Mouse (Mus musculus) spleen, adult 12 weeks (tissue): ENCODE measurements at regions not wholly inside any gene's neighbourhood (a gene's known extent, or its start where the extent isn't known, plus 50 kb on each side); places are given as distances from the start of the nearest gene placed in this dataset.

ENCODE experiments used
- DNase-seq: peaks from one replicate; pipeline ENCODE4 v3.0.0; 2022; ENCODE audit warnings: low spot score

- no peak for DNase-seq
Observed at GRCm38 (mm10) chr11:52631579-52631978, 132.9 kb upstream of the Fstl4 start.

DNA sequence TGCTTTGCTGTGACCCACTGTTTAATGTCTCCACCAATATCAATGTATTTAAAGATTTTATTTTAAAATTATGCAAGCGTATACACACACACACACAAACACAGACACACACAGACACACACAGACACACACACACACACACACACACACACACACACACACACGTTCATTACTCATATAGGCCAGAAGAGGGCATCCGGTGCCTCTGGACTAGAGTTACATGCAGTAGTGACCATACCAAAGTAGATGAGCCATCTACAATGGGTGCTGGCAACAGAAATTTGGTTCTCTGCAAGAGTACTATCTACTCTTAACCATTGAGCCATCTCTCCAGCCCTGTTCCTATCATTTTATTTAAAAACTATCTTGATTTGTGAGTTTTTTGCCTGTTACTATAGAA, 130.2 kb upstream of the Fstl4 start:
- DNase-seq = no peak

- no peak for DNase-seq
Observed at GRCm38 (mm10) chr11:52635716-52636389, 128.6 kb upstream of the Fstl4 start.

DNA sequence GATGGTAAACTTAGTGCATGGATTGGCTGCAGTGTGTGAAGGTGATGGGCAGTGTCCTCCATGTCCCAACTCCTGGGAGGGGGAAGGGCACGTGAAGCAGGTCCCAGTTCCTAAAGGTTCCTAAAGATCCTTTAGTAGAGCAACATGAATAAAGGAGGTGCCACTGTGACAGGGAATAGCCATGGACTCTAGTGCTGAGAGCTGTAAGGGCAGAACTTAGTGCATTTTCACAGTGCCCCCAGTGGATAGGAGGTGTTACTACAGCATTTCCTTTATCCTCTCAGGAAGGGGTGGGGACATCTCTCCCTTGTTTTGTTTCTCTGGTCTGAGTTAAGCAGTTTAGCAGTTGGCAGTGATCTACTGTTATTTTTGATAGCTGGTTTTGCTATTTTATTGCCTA, 125.5 kb upstream of the Fstl4 start:
- no peak for DNase-seq

GRCm38 (mm10) chr11:52641725-52642338, 122.6 kb upstream of the Fstl4 start:
- DNase-seq = no peak

DNA sequence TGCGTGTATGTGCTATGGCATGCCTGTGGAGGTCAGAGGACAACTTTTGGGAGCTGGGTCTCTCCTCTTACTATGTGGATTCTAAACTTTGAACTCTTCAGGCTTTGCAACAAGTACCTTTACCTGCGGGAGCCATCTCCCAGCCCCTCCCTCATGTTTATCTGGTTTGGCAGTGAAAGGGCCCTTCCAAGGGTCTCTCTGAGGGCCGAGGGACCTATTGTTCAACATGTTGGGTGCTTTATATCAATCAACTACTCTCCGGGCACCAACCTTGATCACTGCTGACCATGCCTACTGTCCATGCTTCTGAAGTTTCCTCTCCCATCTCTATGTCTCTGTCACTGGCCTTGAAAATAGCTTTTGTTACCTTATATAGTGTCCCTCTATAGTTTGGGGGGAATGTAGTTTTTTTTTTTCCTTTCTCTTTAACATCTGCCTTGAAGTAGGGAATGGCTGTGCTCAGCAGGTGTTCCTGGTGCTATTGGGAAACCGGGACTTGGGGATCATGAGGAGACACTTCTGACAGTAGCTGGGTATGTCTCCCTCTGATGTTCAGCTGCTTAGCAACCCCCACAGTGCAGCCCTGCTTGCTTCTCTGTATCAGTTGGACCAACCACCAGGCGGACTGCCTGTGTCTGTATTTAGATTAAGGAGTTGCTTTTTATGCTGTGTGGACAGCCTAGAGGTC, 120.2 kb upstream of the Fstl4 start:
- DNase-seq = no peak

GRCm38 (mm10) chr11:52648176-52648839, 116.1 kb upstream of the Fstl4 start:
- DNase-seq = no peak

DNA sequence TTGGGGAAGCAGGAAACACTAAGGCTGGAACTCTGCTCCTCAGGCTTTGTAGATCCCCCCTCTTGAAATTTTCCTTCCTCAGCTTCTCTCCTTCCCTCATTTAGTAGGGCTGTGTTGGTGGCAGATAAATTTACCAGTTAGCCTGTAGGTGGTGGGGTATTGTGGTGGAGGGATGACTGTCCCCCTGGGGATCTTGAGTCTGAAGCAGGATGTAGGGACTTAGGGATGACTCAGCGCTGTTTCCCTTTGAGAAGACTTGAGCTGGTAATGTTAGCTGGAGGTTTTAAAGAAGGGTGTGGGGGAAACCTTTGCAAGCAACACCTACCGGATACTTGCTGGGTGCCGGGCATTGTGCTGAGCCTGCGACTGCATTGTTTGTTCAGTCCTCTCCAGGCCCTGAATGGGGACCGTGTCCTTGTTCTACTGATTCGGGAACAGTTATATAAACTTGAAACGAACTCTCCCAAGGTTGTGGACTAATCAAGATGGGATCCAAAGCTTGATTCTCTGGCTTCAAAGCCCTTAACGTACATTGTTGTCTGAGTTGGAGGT, 115.5 kb upstream of the Fstl4 start:
- no peak for DNase-seq

- no peak for DNase-seq
Observed at GRCm38 (mm10) chr11:52654640-52655039, 109.8 kb upstream of the Fstl4 start.

DNA sequence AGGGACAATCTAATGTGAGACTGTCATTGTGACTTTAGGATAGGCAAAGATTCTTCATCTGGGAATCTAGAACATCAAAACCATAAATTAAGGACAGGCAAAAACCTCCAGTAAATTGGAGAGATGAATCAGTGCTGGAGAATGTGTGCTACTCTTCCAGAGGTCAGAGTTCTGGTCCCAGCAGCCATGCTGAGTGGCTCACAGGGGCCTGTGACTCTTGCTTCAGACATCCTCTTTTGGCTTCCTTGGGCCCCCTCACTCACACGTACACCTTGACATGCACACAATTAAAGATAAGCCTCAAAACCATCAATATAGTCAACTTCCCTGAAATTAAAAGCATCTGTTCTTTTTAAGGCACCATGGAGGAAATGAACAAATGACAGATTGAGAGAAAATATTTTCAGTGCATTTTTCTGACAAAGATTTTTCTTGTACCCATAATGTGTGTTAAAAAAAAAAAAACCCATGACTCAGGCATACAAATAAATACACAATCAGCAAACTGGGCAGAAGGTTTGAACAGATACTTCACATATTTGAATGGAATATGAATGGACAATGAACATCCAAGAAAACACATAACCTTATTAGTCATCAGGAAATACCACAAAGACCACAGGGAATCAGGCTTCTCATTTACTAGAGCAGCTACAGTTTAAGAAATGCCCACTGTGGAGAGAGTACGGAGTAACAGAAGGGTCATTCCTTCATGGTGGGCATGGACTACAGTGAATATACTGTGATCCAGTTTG, 108.5 kb upstream of the Fstl4 start:
- no peak for DNase-seq

DNA sequence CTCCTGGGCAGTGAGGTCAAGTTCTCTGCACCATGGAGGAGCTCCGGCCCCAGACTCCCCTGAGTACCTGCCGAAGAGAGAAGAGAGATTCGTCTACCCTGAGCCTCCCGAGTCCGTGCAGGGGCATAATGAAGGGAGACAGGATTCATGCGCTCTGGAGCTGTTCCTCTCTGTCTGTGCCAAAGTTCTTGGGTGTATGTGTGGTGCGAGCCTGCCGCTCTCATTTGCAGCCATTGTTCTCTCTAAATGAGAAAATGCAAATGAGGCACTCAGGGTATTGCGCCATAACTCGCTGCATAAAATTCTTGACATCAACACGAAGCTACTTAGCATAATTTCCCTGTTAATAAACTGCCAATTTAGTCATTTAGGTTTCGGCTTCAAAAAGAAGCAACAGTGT, 103.2 kb upstream of the Fstl4 start:
- no peak for DNase-seq

DNA sequence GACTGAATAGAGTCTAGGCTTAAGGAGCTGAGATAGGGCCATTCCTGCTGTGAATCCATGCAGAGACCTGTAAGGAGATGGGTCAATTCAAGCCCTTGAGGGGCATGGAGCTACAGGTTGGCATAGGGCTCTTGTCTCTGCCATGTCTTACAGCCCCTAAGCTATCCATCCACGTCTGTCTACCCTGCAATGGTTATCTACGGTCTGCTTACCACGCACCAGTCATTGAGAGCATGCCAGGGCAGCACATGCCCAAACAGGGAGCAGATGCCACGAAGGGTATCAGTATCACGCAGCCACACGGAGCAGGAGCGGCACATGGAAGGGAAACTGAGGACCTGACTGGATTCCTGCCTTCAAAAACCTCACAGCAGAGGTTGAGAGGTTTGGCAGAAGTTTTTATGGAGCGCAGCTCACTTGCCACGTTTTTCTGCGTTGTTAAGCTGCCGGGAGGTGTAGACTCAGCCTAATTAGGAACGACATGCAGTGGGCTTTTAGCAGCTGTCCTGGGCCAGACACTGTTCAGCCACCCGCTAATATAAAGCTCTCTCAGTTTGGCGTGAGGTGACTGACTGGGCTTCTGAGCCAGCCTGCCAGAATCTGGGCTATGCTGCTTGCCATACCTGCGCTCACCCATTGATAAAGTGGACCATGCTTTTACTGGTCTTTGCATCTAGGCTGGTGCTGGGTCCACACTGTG, 102.4 kb upstream of the Fstl4 start:
- DNase-seq = no peak

GRCm38 (mm10) chr11:52665343-52665742, 99.1 kb upstream of the Fstl4 start:
- no peak for DNase-seq

DNA sequence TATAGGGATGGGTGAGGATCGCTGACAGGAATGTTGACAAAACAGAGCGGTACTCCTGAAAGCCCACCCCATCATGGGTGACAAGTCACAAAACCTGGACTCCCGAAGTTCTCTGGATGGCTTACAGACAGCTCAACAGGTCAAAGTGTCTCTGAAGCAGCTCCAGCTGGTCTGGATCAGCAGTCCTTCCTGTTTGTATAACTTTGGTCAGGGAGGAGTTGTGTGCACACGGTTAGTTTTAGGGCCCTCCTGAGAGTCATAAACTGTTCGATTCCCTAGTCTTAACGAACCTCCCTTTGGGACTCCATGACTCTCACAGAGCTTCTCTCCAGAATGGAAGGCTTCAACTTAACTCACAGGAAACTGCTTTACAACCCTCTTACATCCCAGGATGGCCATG, 89.4 kb upstream of the Fstl4 start:
- DNase-seq = no peak

DNA sequence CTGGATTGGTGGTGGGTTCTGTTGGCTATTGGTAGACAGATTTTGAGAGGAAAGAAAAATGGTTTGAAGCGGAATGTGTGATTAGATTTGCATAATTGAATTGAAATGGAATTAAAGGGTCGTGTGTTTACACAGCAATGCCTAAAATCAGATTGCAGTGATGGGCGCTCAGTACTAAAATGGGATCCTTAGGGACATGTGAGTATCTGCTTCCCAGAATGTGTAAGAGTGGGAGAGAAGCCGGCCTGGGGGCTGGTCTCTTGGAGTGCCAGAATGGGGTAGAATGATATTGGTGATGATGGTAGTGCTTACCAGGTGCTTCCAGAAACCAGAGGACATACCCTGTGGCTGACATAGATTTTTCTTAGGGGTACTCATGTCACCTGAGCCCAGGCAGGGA, 86.2 kb upstream of the Fstl4 start:
- DNase-seq = no peak

DNA sequence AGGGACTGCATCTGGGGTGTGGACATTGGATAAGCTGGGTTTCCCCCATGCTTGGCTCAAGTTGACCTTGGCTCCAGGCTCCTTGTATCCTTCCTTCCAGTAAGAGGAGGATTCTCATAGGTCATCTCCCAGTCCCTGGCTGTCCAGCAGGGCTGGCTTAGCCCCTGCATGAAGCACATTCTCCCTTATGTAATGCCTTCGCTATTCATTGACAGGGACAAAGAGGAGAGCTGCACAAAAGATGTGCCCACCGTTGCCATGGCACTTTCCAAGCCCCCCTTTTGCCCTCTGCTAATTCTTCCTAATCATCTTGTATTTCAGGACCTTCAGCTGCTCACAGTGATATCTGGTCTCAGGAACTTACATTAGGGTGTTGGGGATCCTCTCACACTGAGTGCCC, 79.0 kb upstream of the Fstl4 start:
- DNase-seq = no peak

GRCm38 (mm10) chr11:52692701-52693100, 71.7 kb upstream of the Fstl4 start:
- DNase-seq = no peak

DNA sequence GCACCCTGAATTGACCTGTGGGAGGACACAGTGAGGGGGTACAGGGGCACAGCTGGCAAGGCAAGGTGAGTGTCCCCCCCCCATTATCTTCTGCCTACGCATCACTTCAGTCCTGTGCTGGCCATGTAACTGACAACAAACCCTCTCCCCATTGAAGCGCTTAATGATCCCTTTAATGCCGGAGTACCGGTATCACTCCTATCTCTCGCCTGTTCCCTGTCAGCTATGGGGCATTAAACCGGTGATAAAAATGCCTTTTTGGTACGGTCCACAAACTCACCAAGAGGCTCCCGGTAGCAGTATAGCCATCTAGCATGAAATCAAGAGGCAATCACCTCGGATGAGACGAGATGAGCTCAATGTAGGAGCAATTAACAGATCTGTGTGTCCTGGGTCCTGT, 62.8 kb upstream of the Fstl4 start:
- no peak for DNase-seq

- DNase-seq = no peak
Observed at GRCm38 (mm10) chr11:52703391-52703790, 61.0 kb upstream of the Fstl4 start.
